Mouse (Mus musculus) cerebellum, adult 2 months (tissue): ENCODE data around the gene Cldn10.

Source experiments
- CTCF ChIP-seq: fragments of 200-500 bp; IDR thresholded peaks from 2 replicates; pipeline ENCODE4 v1.5.1; 2011; ENCODE audit warnings: low read depth, mild to moderate bottlenecking, control low read depth, low read length, moderate library complexity, borderline replicate concordance; ENCODE audit not compliant: insufficient read depth
- POLR2A ChIP-seq: fragments of 200-500 bp; IDR thresholded peaks from 2 replicates; pipeline ENCODE4 v1.6.1; 2011; ENCODE audit warnings: low read length, control low read depth, borderline replicate concordance; ENCODE audit not compliant: insufficient read depth

- TF ChIP-seq CTCF (no peak), POLR2A (no peak)
These were observed 44.8 kb upstream of the Cldn10 start for GRCm38 (mm10) chr14:118742862-118743261.
